Mouse (Mus musculus) macrophage (primary cell): ENCODE data around the gene Mylip. TPM values are rescaled to one million over a fixed set of nuclear protein-coding genes. Genes with fewer than 3 reads are reported as not detected.

Experiments used
- H3K27ac ChIP-seq: fragments of 350-480 bp; formaldehyde crosslinking; 2 replicates; pipeline ENCODE4 v1.9.0; 2021
- H3K36me3 ChIP-seq: fragments of 350-480 bp; formaldehyde crosslinking; 2 replicates; pipeline ENCODE4 v1.9.0; 2021; ENCODE audit errors: inconsistent target
- H3K4me3 ChIP-seq: fragments of 350-480 bp; formaldehyde crosslinking; 2 replicates; pipeline ENCODE4 v1.9.0; 2021; ENCODE audit errors: inconsistent target
- H3K79me2 ChIP-seq: fragments of 350-480 bp; formaldehyde crosslinking; 2 replicates; pipeline ENCODE4 v1.9.0; 2021; ENCODE audit errors: inconsistent target
- WGBS: methylation state at CpG from one replicate; pipeline ENCODE4 v1.1.7; 2026; ENCODE audit warnings: inconsistent platforms; ENCODE audit not compliant: missing documents; 5-methylcytosine and 5-hydroxymethylcytosine counted together
- polyA plus RNA-seq: library from polyadenylated mRNA; stranded (reverse); fragments of 250-400 nt; gene quantifications from 3 replicates; pipeline ENCODE4 v1.2.4, GENCODE M21; 2018; ENCODE audit warnings: inconsistent platforms

Mylip gene
- polyA plus RNA-seq, 1 experiment from 2014 or later = 107 TPM

- Histone ChIP-seq H3K4me3 (no peak overlapping the region), H3K79me2 (no peaks in the 10 kb centered on the region), H3K27ac (no peak overlapping the region), H3K36me3 (no peaks in the 10 kb centered on the region)
- WGBS = 89% methylated on average over 11 of the region's 11 CpGs
Measured at GRCm38 (mm10) chr13:45429239-45429638, 39.7 kb downstream of the Mylip start.

GRCm38 (mm10) chr13:45437134-45437533, 47.6 kb downstream of the Mylip start:
- Histone ChIP-seq H3K27ac (no peak overlapping the region), H3K36me3 (no peaks in the 10 kb centered on the region), H3K4me3 (no peak overlapping the region), H3K79me2 (no peaks in the 10 kb centered on the region)
- 89% methylated on average over 9 of the region's 9 CpGs for WGBS

- 89% methylated on average over 6 of the region's 6 CpGs for WGBS
- no peak overlapping the region for H3K4me3 ChIP-seq
- H3K36me3 ChIP-seq = no peaks in the 10 kb centered on the region
- no peaks in the 10 kb centered on the region for H3K79me2 ChIP-seq
- no peak overlapping the region for H3K27ac ChIP-seq
Measured at GRCm38 (mm10) chr13:45438853-45439252, 49.3 kb downstream of the Mylip start.

- Histone ChIP-seq H3K79me2 (no peaks in the 10 kb centered on the region), H3K27ac (no peak overlapping the region), H3K36me3 (no peaks in the 10 kb centered on the region), H3K4me3 (no peak overlapping the region)
- WGBS = 65% methylated on average over 5 of the region's 5 CpGs
Measured at GRCm38 (mm10) chr13:45440226-45440625, 50.7 kb downstream of the Mylip start.

GRCm38 (mm10) chr13:45442451-45442850, 52.9 kb downstream of the Mylip start:
- 0% methylated on average over 4 of the region's 4 CpGs for WGBS
- peak overlapping the region; percentile 7; the same call in 1 of the 2 replicates for H3K27ac ChIP-seq
- no peaks in the 10 kb centered on the region for H3K36me3 ChIP-seq
- no peak overlapping the region for H3K4me3 ChIP-seq
- H3K79me2 ChIP-seq = no peaks in the 10 kb centered on the region

- no peak overlapping the region for H3K27ac ChIP-seq
- H3K4me3 ChIP-seq = no peak overlapping the region
- no peaks in the 10 kb centered on the region for H3K79me2 ChIP-seq
- H3K36me3 ChIP-seq = no peaks in the 10 kb centered on the region
- WGBS = 38% methylated on average over 8 of the region's 8 CpGs
Measured at GRCm38 (mm10) chr13:45442918-45443535, 53.5 kb downstream of the Mylip start.

GRCm38 (mm10) chr13:45444220-45444619, 54.7 kb downstream of the Mylip start:
- H3K79me2 ChIP-seq = no peaks in the 10 kb centered on the region
- no peaks in the 10 kb centered on the region for H3K36me3 ChIP-seq
- WGBS = 88% methylated on average over 8 of the region's 8 CpGs
- H3K27ac ChIP-seq = no peak overlapping the region
- no peak overlapping the region for H3K4me3 ChIP-seq

- WGBS = 13% methylated on average over 9 of the region's 9 CpGs
- Histone ChIP-seq H3K79me2 (no peaks in the 10 kb centered on the region), H3K36me3 (no peaks in the 10 kb centered on the region), H3K27ac (no peak overlapping the region), H3K4me3 (no peak overlapping the region)
Measured at GRCm38 (mm10) chr13:45444652-45445051, 55.1 kb downstream of the Mylip start.

GRCm38 (mm10) chr13:45446636-45447035, 57.1 kb downstream of the Mylip start:
- Histone ChIP-seq H3K79me2 (no peaks in the 10 kb centered on the region), H3K4me3 (no peak overlapping the region), H3K27ac (no peak overlapping the region), H3K36me3 (no peaks in the 10 kb centered on the region)
- WGBS = 91% methylated on average over 1 of the region's 1 CpGs

GRCm38 (mm10) chr13:45452437-45452836, 62.9 kb downstream of the Mylip start:
- Histone ChIP-seq H3K4me3 (no peak overlapping the region), H3K27ac (no peak overlapping the region), H3K36me3 (no peaks in the 10 kb centered on the region), H3K79me2 (no peaks in the 10 kb centered on the region)
- WGBS = 94% methylated on average over 7 of the region's 7 CpGs

GRCm38 (mm10) chr13:45453033-45453432, 63.5 kb downstream of the Mylip start:
- Histone ChIP-seq H3K79me2 (no peaks in the 10 kb centered on the region), H3K36me3 (no peaks in the 10 kb centered on the region), H3K27ac (0 out of 2 replicates have a peak overlapping the region, but pooled peaks have one; percentile 98), H3K4me3 (no peak overlapping the region)
- 43% methylated on average over 9 of the region's 9 CpGs for WGBS

- 22% methylated on average over 1 of the region's 1 CpGs for WGBS
Measured at GRCm38 (mm10) chr13:45454044-45454443, 64.5 kb downstream of the Mylip start.

GRCm38 (mm10) chr13:45454641-45455040, 65.1 kb downstream of the Mylip start:
- peak overlapping the region; percentile 98 for H3K27ac ChIP-seq
- no peak overlapping the region for H3K4me3 ChIP-seq
- 46% methylated on average over 4 of the region's 4 CpGs for WGBS
- H3K79me2 ChIP-seq = no peaks in the 10 kb centered on the region
- H3K36me3 ChIP-seq = no peaks in the 10 kb centered on the region

More at GRCm38 (mm10) chr13:45454044-45454443, 64.5 kb downstream of the Mylip start:
- Histone ChIP-seq H3K36me3 (no peaks in the 10 kb centered on the region), H3K27ac (peak overlapping the region; percentile 98), H3K4me3 (no peak overlapping the region), H3K79me2 (no peaks in the 10 kb centered on the region)

GRCm38 (mm10) chr13:45455108-45455861, 65.7 kb downstream of the Mylip start:
- no peaks in the 10 kb centered on the region for H3K36me3 ChIP-seq
- peak overlapping the region; percentile 98 for H3K27ac ChIP-seq
- 18% methylated on average over 15 of the region's 15 CpGs for WGBS
- peak overlapping the region; percentile 8; the same call in 1 of the 2 replicates for H3K4me3 ChIP-seq
- H3K79me2 ChIP-seq = no peaks in the 10 kb centered on the region

GRCm38 (mm10) chr13:45455862-45456192, 66.3 kb downstream of the Mylip start:
- Histone ChIP-seq H3K36me3 (no peaks in the 10 kb centered on the region), H3K79me2 (no peaks in the 10 kb centered on the region), H3K4me3 (no peak overlapping the region), H3K27ac (peak overlapping the region; percentile 98)
- WGBS = 56% methylated on average over 2 of the region's 2 CpGs
